Mouse (Mus musculus): ENCODE results near the gene Wwp2.

DNA sequence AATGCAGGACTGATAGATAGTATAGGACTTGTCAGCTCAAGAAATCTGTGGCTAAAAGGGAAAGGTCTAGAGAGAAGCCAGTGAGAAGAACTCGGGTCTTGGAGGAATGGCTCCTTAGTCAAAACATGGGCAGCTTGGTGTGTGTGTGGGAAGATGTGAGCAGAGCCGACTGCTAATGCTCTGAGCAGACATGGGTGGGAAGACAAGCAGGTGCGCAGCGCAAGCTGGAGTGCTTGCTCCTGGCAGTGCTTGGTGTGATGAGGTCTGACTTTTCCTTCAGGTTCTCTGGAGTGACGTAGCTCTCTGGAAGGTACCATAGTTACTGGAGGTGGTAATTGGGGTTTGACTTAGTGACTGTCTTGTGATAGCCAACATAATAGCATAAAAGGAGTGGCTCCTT is 56.6 kb downstream of the Wwp2 start:
- TF ChIP-seq POLR2A (IDR thresholded peaks at IDR 0.05; ENCODE audit: control insufficient read depth, low read depth, low read length) (no peak), CTCF (IDR thresholded peaks at IDR 0.05; ENCODE audit: control insufficient read depth, insufficient read depth, insufficient replicate concordance, low read depth, low read length) (no peak)
